Mouse (Mus musculus): ENCODE results near the gene Lurap1. TPM values are rescaled to one million over a fixed set of nuclear protein-coding genes. Genes with fewer than 3 reads are reported as not detected.
A peak's percentile ranks its signal among the peaks of the same experiment; 100 is the strongest.

The Lurap1 gene
- polyA plus RNA-seq, 1 experiment: not detected

GRCm38 (mm10) chr4:116175711-116176542 lies 24.8 kb upstream of the Lurap1 start:
- H3K4me3 ChIP-seq (replicated peaks): no peak overlapping the region
- H3K9me3 ChIP-seq (ENCODE audit: control insufficient read depth, low read length): no peaks in the 10 kb centered on the region
- peaks cover 30% of the 10 kb centered on the region for H3K4me1 ChIP-seq (ENCODE audit: control insufficient read depth)
- no peaks in the 10 kb centered on the region for H3K36me3 ChIP-seq (ENCODE audit: control insufficient read depth)
- H3K27me3 ChIP-seq (ENCODE audit: control insufficient read depth): peaks cover 34% of the 10 kb centered on the region
- no peak for TF ChIP-seq GATA1 (IDR thresholded peaks at IDR 0.05; ENCODE audit: low read length)
- TF ChIP-seq TAL1 (IDR thresholded peaks at IDR 0.05; ENCODE audit: low read length): no peak

- no peaks in the 10 kb centered on the region for H3K36me3 ChIP-seq (ENCODE audit: control insufficient read depth)
- no peak for TF ChIP-seq TAL1 (IDR thresholded peaks at IDR 0.05; ENCODE audit: low read length)
- no peak for TF ChIP-seq GATA1 (IDR thresholded peaks at IDR 0.05; ENCODE audit: low read length)
- peaks cover 31% of the 10 kb centered on the region for H3K27me3 ChIP-seq (ENCODE audit: control insufficient read depth)
- peaks cover 30% of the 10 kb centered on the region for H3K4me1 ChIP-seq (ENCODE audit: control insufficient read depth)
- H3K4me3 ChIP-seq (replicated peaks): no peak overlapping the region
- no peaks in the 10 kb centered on the region for H3K9me3 ChIP-seq (ENCODE audit: control insufficient read depth, low read length)
Measured at GRCm38 (mm10) chr4:116175136-116175535, 24.0 kb upstream of the Lurap1 start.

GRCm38 (mm10) chr4:116174466-116175116 lies 23.5 kb upstream of the Lurap1 start:
- Histone ChIP-seq H3K4me1 (ENCODE audit: control insufficient read depth) (peaks cover 30% of the 10 kb centered on the region), H3K4me3 (replicated peaks) (no peak overlapping the region), H3K36me3 (ENCODE audit: control insufficient read depth) (no peaks in the 10 kb centered on the region), H3K27me3 (ENCODE audit: control insufficient read depth) (peaks cover 26% of the 10 kb centered on the region), H3K9me3 (ENCODE audit: control insufficient read depth, low read length) (no peaks in the 10 kb centered on the region)
- TF ChIP-seq TAL1 (IDR thresholded peaks at IDR 0.05; ENCODE audit: low read length) (no peak), GATA1 (IDR thresholded peaks at IDR 0.05; ENCODE audit: low read length) (0 out of 2 replicates have a peak, but pooled peaks have one; percentile 13)

GRCm38 (mm10) chr4:116173752-116174151 lies 22.6 kb upstream of the Lurap1 start:
- Histone ChIP-seq H3K4me3 (replicated peaks) (no peak overlapping the region), H3K27me3 (ENCODE audit: control insufficient read depth) (peaks cover 23% of the 10 kb centered on the region), H3K4me1 (ENCODE audit: control insufficient read depth) (peaks cover 30% of the 10 kb centered on the region), H3K36me3 (ENCODE audit: control insufficient read depth) (no peaks in the 10 kb centered on the region), H3K9me3 (ENCODE audit: control insufficient read depth, low read length) (no peaks in the 10 kb centered on the region)
- TF ChIP-seq GATA1 (IDR thresholded peaks at IDR 0.05; ENCODE audit: low read length) (no peak), TAL1 (IDR thresholded peaks at IDR 0.05; ENCODE audit: low read length) (no peak)

- no peak for TF ChIP-seq GATA1 (IDR thresholded peaks at IDR 0.05; ENCODE audit: low read length)
- TF ChIP-seq TAL1 (IDR thresholded peaks at IDR 0.05; ENCODE audit: low read length): no peak
- H3K27me3 ChIP-seq (ENCODE audit: control insufficient read depth): peaks cover 23% of the 10 kb centered on the region
- no peaks in the 10 kb centered on the region for H3K36me3 ChIP-seq (ENCODE audit: control insufficient read depth)
- no peaks in the 10 kb centered on the region for H3K9me3 ChIP-seq (ENCODE audit: control insufficient read depth, low read length)
- H3K4me3 ChIP-seq (replicated peaks): no peak within 1 kb of the TSS
- H3K4me1 ChIP-seq (ENCODE audit: control insufficient read depth): peaks cover 30% of the 10 kb centered on the region
Measured at GRCm38 (mm10) chr4:116173072-116173471, 21.9 kb upstream of the Lurap1 start, which contains the start of the genes 1700042G07Rik and Gm49337. TSS of gene 1700042G07Rik (plus strand) at chr4:116173372. TSS of gene Gm49337 (plus strand) at chr4:116173384.

GRCm38 (mm10) chr4:116169353-116169672 lies 18.2 kb upstream of the Lurap1 start:
- TF ChIP-seq TAL1 (IDR thresholded peaks at IDR 0.05; ENCODE audit: low read length) (no peak), GATA1 (IDR thresholded peaks at IDR 0.05; ENCODE audit: low read length) (no peak)
- no peak overlapping the region for H3K4me3 ChIP-seq (replicated peaks)
- H3K27me3 ChIP-seq (ENCODE audit: control insufficient read depth): peaks cover 2% of the 10 kb centered on the region; the same call in 1 of the 2 replicates
- H3K9me3 ChIP-seq (ENCODE audit: control insufficient read depth, low read length): no peaks in the 10 kb centered on the region
- H3K4me1 ChIP-seq (ENCODE audit: control insufficient read depth): peaks cover 7% of the 10 kb centered on the region
- no peaks in the 10 kb centered on the region for H3K36me3 ChIP-seq (ENCODE audit: control insufficient read depth)

- H3K36me3 ChIP-seq (ENCODE audit: control insufficient read depth): no peaks in the 10 kb centered on the region
- TF ChIP-seq TAL1 (IDR thresholded peaks at IDR 0.05; ENCODE audit: low read length) (no peak), GATA1 (IDR thresholded peaks at IDR 0.05; ENCODE audit: low read length) (no peak)
- H3K4me3 ChIP-seq (replicated peaks): no peak overlapping the region
- H3K4me1 ChIP-seq (ENCODE audit: control insufficient read depth): peaks cover 5% of the 10 kb centered on the region; the same call in 1 of the 2 replicates
- no peaks in the 10 kb centered on the region for H3K9me3 ChIP-seq (ENCODE audit: control insufficient read depth, low read length)
- peaks cover 2% of the 10 kb centered on the region; the same call in 1 of the 2 replicates for H3K27me3 ChIP-seq (ENCODE audit: control insufficient read depth)
Measured at GRCm38 (mm10) chr4:116168617-116169352, 17.6 kb upstream of the Lurap1 start.

GRCm38 (mm10) chr4:116167404-116167803 lies 16.3 kb upstream of the Lurap1 start, which contains the start of gene Tspan1:
TSS of gene Tspan1 (minus strand) at chr4:116167601.
- H3K9me3 ChIP-seq (ENCODE audit: control insufficient read depth, low read length): no peaks in the 10 kb centered on the region
- peaks cover 8% of the 10 kb centered on the region for H3K4me1 ChIP-seq (ENCODE audit: control insufficient read depth)
- TF ChIP-seq GATA1 (IDR thresholded peaks at IDR 0.05; ENCODE audit: low read length): no peak
- no peak for TF ChIP-seq TAL1 (IDR thresholded peaks at IDR 0.05; ENCODE audit: low read length)
- peaks cover 2% of the 10 kb centered on the region; the same call in 1 of the 2 replicates for H3K27me3 ChIP-seq (ENCODE audit: control insufficient read depth)
- H3K36me3 ChIP-seq (ENCODE audit: control insufficient read depth): no peaks in the 10 kb centered on the region
- no peak within 1 kb of the TSS for H3K4me3 ChIP-seq (replicated peaks)
